Mouse (Mus musculus) heart, embryonic 15.5 days (tissue): ENCODE data around the gene Nrcam. TPM values are rescaled to one million over a fixed set of nuclear protein-coding genes. Genes with fewer than 3 reads are reported as not detected.

Experiments used
- ATAC-seq: fragments of 200-750 bp; cut with Nextera tagmentation; replicated peaks from 2 replicates; pipeline ENCODE4 v1.8.0; 2017; ENCODE audit warnings: low read depth, moderate TSS enrichment; ENCODE audit not compliant: insufficient number of reproducible peaks, insufficient read depth, low FRiP score
- H3K27ac ChIP-seq: fragments of 300-500 bp; sonication (generic); 2 replicates; pipeline ENCODE4 v1.5.1; 2015; ENCODE audit warnings: mild to moderate bottlenecking, inconsistent platforms
- H3K27me3 ChIP-seq: fragments of 300-500 bp; sonication (generic); 2 replicates; pipeline ENCODE4 v1.6.1; 2015; ENCODE audit warnings: inconsistent platforms
- H3K36me3 ChIP-seq: fragments of 300-500 bp; sonication (generic); 2 replicates; pipeline ENCODE4 v1.6.1; 2015; ENCODE audit warnings: mild to moderate bottlenecking, inconsistent platforms
- H3K4me1 ChIP-seq: fragments of 300-500 bp; sonication (generic); replicated peaks from 2 replicates; pipeline ENCODE4 v1.6.1; 2015; ENCODE audit warnings: inconsistent platforms
- H3K4me2 ChIP-seq: fragments of 300-500 bp; sonication (generic); 2 replicates; pipeline ENCODE4 v1.6.1; 2015; ENCODE audit warnings: inconsistent platforms, mild to moderate bottlenecking, moderate library complexity
- H3K4me3 ChIP-seq: fragments of 300-500 bp; sonication (generic); 2 replicates; pipeline ENCODE4 v1.5.1; 2015; ENCODE audit warnings: mild to moderate bottlenecking, inconsistent platforms
- H3K9ac ChIP-seq: fragments of 300-500 bp; sonication (generic); 2 replicates; pipeline ENCODE4 v1.6.1; 2015; ENCODE audit warnings: mild to moderate bottlenecking, inconsistent platforms
- H3K9me3 ChIP-seq: fragments of 300-500 bp; sonication (generic); replicated peaks from 2 replicates; pipeline ENCODE4 v1.6.1; 2016; ENCODE audit warnings: inconsistent platforms
- WGBS: fragments of 180-500 bp; shearing (Covaris S2); methylation state at CpG from one replicate; pipeline ENCODE4 v1.1.7; 2015; ENCODE audit warnings: mixed read lengths; 5-methylcytosine and 5-hydroxymethylcytosine counted together
- polyA plus RNA-seq: library from polyadenylated mRNA; unstranded; fragments of >200 nt; fragmentation: Nextera tagmentation; extraction: Ambion mirVana; gene quantifications from 2 replicates; pipeline ENCODE4 v1.2.1, GENCODE M21; 2015

The Nrcam gene
- polyA plus RNA-seq, 1 experiment from 2014 or later = 0.88 TPM

DNA sequence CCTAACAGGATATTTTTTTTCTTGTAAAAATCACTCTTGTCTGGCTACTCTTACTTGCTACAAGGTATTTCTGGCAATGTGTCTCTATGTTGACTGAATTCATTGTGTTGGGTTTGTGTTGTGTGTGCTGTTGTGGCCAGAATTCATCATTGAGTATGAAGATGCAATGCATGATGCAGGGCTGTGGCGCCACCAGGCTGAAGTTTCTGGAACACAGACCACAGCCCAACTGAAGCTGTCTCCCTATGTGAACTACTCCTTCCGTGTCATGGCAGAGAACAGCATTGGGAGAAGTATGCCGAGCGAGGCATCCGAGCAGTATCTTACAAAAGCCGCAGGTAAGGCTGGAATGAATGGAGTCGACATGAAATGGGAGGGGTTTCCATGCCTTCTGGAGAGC, 241.4 kb downstream of the Nrcam start:
- Histone ChIP-seq H3K9me3 (no peaks in the 10 kb centered on the region), H3K4me1 (no peaks in the 10 kb centered on the region), H3K4me2 (no peak overlapping the region), H3K36me3 (no peaks in the 10 kb centered on the region), H3K4me3 (no peak overlapping the region), H3K9ac (no peak overlapping the region), H3K27ac (no peak overlapping the region), H3K27me3 (no peaks in the 10 kb centered on the region)
- WGBS = 79% methylated on average over 7 of the region's 7 CpGs
- no peak for ATAC-seq

DNA sequence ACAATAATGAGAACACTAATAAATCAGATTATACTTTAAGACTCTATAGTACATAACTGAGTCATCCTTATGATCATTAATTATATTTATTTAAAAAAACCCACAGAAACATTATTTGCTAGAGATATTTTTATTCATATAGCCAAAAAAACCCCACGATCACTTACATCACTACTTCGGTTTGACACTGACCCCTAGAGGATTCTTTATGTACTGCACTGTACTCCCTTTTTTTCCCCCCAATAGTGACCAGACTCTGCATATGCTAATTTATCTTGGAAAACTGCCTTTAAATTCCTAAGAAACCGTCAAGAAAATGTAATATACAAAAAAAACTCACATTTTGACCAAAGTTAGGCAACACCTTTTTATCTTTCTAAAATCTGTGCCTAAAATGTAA, 244.0 kb downstream of the Nrcam start:
- ATAC-seq = no peak
- no peak overlapping the region for H3K9ac ChIP-seq
- H3K4me3 ChIP-seq = no peak overlapping the region
- H3K27me3 ChIP-seq = no peaks in the 10 kb centered on the region
- no peak overlapping the region for H3K27ac ChIP-seq
- H3K4me1 ChIP-seq = no peaks in the 10 kb centered on the region
- H3K36me3 ChIP-seq = no peaks in the 10 kb centered on the region
- H3K4me2 ChIP-seq = no peak overlapping the region
- 17% methylated on average over 3 of the region's 3 CpGs for WGBS
- no peaks in the 10 kb centered on the region for H3K9me3 ChIP-seq

DNA sequence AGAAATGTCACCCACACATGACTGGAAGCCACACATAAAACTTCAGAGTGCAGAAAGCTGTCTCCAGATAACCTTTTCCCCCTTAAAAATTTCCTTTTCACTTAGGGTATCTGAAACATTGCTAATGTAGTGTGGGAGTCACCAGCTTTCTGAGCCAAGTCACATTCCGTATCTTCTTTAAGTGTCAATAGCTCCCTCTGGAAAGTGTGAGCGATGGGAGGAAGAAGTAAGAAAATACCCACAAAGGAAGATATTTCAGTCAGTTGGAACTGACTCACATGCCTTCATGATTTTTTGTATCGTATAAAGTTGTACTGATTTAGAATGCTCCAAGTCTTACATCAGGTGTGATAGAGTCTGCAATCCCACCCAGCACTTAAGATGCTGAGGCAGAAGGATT, 245.5 kb downstream of the Nrcam start:
- no peaks in the 10 kb centered on the region for H3K4me1 ChIP-seq
- no peak overlapping the region for H3K27ac ChIP-seq
- no peak overlapping the region for H3K4me3 ChIP-seq
- H3K4me2 ChIP-seq = no peak overlapping the region
- no peaks in the 10 kb centered on the region for H3K27me3 ChIP-seq
- H3K9ac ChIP-seq = no peak overlapping the region
- no peaks in the 10 kb centered on the region for H3K9me3 ChIP-seq
- H3K36me3 ChIP-seq = no peaks in the 10 kb centered on the region
- no peak for ATAC-seq
- WGBS = 71% methylated on average over 3 of the region's 3 CpGs

DNA sequence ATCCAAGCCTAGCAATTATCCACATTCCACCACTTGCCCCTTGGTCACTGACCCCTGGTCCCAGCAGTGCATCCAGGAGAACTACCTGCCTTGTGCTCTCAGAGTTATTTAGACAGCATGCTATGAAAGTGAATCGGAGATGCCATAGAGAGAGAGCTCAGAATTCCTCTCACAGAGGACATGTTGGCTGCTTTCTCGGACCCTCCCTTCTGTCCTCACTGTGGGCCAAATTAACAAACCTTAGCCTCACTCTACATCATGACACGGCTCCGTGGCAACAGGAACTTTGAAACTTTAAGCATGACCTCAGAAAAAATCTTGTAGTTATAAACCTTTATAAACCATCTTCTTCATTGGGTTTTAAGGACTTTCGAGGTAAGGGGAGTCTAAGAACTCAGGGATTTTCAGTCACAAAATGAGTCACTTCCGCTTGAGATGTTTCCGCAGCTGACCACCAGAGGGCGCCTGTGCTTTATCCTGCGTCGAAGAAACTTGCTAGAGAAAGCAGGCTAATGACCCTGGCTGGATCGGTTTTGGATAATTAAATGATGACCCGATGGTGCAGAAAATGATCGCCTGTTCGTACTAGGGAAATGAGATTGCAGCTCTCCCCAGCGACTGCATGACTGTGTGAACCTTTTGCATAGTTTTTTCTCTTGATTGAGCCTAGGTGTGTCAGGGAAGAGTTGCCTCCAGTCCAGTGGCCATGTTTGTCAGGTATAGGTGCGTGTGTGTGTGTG, 272.9 kb downstream of the Nrcam start:
- H3K4me2 ChIP-seq = no peak overlapping the region
- no peak for ATAC-seq
- 34% methylated on average over 16 of the region's 16 CpGs for WGBS

DNA sequence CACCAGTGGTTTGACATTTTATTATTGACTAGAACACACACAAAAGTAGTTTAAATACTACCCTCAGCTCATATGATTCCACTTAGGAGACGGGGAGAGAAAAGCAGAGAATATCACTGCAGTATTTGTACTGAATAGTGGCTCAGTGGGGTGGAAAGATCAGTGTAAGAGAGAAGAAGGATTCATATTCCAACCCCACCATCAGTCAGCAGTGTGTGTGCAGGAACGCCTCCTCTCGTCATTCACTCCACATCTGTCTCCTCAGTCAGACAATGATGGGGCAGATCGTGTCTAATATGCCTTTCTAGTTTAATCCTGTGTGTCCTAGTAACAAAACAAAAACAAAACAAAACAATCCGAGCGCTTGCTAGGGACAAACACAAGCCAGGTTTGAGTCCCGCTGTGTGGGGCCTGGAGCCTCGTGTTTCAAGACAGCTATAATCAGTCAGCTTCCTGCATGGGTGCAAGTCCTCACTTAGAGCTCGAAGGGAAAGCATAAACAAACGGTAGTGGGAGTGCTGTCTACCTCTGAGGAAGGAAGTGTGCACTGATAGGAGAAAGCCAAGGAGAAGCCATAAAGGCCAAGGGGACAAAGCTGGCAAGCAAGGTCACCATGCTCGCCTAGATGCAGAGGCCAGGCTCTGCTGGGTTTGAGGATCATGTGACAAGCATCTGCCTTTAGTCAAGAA, 273.7 kb downstream of the Nrcam start:
- H3K9me3 ChIP-seq = no peaks in the 10 kb centered on the region
- 0 out of 2 replicates have a peak, but pooled peaks have one; percentile 50 for ATAC-seq
- H3K4me3 ChIP-seq = no peak overlapping the region
- H3K4me2 ChIP-seq = no peak overlapping the region
- no peak overlapping the region for H3K27ac ChIP-seq
- WGBS = 47% methylated on average over 11 of the region's 11 CpGs
- no peaks in the 10 kb centered on the region for H3K36me3 ChIP-seq
- H3K4me1 ChIP-seq = no peaks in the 10 kb centered on the region
- H3K9ac ChIP-seq = no peak overlapping the region
- H3K27me3 ChIP-seq = no peaks in the 10 kb centered on the region

More for the DNA sequence above, 272.9 kb downstream of the Nrcam start:
- H3K9ac ChIP-seq = no peak overlapping the region
- H3K27me3 ChIP-seq = no peaks in the 10 kb centered on the region
- no peaks in the 10 kb centered on the region for H3K4me1 ChIP-seq
- no peaks in the 10 kb centered on the region for H3K36me3 ChIP-seq
- H3K4me3 ChIP-seq = no peak overlapping the region
- no peak overlapping the region for H3K27ac ChIP-seq
- no peaks in the 10 kb centered on the region for H3K9me3 ChIP-seq

DNA sequence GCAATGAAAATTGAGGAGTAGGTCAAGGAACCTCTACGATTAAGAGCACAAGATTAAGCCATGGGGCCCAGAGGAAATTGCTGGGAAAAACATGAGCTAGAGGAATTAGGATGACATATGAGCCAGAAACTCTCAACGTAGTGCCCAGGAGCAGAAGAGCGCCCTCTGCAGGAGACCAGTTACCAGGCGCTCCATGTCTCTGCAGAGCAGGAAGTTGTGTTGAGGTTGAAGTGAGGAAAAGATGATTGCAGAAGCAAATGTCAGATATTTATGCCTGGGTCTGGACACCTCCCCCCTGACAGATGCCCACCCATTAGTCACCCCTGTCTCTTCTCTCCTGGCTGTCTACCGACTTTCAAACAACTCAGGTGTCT, 274.3 kb downstream of the Nrcam start:
- Histone ChIP-seq H3K4me3 (no peak overlapping the region), H3K4me1 (no peaks in the 10 kb centered on the region), H3K9ac (no peak overlapping the region), H3K27me3 (no peaks in the 10 kb centered on the region), H3K27ac (no peak overlapping the region), H3K9me3 (no peaks in the 10 kb centered on the region), H3K4me2 (no peak overlapping the region), H3K36me3 (no peaks in the 10 kb centered on the region)
- no peak for ATAC-seq
- 66% methylated on average over 5 of the region's 5 CpGs for WGBS

DNA sequence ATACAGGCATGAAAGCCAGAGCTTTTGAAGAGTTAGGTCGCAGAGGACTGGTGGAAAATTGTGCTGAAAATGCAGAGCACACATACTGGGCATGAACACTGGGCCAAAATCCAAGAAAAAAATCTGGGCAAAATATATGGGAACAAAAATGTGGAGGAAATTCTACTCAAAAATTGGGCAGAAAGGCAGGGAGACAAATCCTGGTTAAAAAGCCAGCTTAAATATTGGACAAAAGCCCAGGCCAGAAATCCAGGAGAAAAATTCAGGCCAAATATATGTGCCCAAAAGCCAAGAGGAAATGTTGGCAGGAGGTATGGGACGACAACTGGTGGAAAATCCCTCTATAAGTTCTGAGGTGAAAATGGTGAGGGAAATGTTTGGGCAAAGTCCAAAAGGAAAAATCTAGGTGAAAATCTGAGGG, 288.3 kb downstream of the Nrcam start:
- no peaks in the 10 kb centered on the region for H3K27me3 ChIP-seq
- 63% methylated on average over 2 of the region's 2 CpGs for WGBS
- no peak overlapping the region for H3K9ac ChIP-seq
- H3K9me3 ChIP-seq = no peaks in the 10 kb centered on the region
- no peaks in the 10 kb centered on the region for H3K36me3 ChIP-seq
- no peak overlapping the region for H3K4me3 ChIP-seq
- H3K27ac ChIP-seq = no peak overlapping the region
- H3K4me2 ChIP-seq = no peak overlapping the region
- H3K4me1 ChIP-seq = no peaks in the 10 kb centered on the region
- no peak for ATAC-seq

DNA sequence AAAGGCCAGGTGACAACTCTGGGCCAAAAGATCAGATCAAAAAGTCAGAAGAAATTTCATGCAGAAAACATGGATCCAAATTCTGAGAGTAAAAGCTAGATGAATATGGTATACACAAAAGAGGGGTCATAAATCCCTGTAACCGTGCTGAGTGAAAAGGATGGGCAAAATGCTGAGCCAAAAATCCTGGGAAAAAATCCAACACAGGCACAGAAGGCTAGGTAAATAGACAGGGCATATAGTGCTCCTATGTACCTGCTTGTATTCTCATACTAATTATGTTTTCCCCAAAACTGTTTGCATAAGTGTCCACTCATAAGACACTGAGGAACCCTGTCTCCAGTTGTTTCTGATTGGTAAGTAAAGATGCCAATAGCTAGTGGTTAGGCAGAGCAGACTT, 288.8 kb downstream of the Nrcam start:
- no peak overlapping the region for H3K9ac ChIP-seq
- H3K4me2 ChIP-seq = no peak overlapping the region
- no peak overlapping the region for H3K27ac ChIP-seq
- H3K27me3 ChIP-seq = no peaks in the 10 kb centered on the region
- no peaks in the 10 kb centered on the region for H3K9me3 ChIP-seq
- H3K4me3 ChIP-seq = no peak overlapping the region
- H3K36me3 ChIP-seq = no peaks in the 10 kb centered on the region
- H3K4me1 ChIP-seq = no peaks in the 10 kb centered on the region
- 63% methylated on average over 1 of the region's 1 CpGs for WGBS
- no peak for ATAC-seq

DNA sequence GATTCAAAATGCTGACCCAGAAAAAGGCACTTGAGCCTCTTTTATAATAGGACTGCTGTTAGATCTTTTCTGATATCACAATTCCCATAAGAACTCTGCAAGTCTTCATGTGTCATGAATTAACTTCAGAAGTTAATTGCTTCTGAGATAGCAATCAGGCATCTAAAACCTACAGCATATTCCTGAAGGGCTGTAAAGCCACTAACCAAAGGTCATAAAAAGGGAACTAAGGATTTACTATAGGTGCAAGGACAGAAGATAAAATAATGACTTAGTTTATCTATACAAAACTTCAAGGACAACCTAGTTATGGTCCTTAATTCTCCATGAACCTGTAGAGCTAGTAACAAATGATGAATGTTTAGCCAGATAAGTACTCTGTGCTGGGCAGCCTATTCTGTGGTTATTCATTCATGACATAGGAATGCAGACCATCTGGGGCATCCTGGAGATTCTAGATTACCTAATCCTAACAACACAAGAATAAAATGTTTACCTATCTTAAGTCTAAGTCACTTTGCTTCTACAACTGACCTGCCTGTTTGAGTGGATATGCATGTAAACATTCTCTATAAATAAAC, 310.7 kb downstream of the Nrcam start:
- Histone ChIP-seq H3K27me3 (no peaks in the 10 kb centered on the region), H3K9ac (no peak overlapping the region), H3K27ac (no peak overlapping the region), H3K9me3 (no peaks in the 10 kb centered on the region), H3K36me3 (no peaks in the 10 kb centered on the region), H3K4me1 (no peaks in the 10 kb centered on the region), H3K4me2 (no peak overlapping the region), H3K4me3 (no peak overlapping the region)
- ATAC-seq = no peak

DNA sequence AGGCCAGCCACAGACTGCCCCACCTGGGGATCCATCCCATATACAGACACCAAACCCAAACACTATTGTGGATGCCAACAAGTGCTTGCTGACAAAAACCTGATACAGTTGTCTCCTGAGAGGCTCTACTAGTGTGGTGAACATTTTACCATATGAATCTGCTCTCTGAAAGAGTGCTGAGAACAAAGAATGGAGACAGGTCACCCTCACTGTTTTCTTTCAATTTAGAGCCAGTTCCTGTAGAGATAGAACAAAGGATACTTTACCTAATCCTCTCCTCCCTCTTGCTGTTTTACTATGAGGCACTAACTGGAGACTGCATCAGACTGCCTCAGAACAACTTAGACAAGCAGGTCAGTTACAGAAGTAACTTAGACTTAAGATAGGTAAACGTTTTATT, 311.9 kb downstream of the Nrcam start:
- H3K27ac ChIP-seq = no peak overlapping the region
- no peak overlapping the region for H3K4me2 ChIP-seq
- H3K9me3 ChIP-seq = no peaks in the 10 kb centered on the region
- WGBS = 16% methylated on average over 1 of the region's 1 CpGs
- no peak overlapping the region for H3K9ac ChIP-seq
- H3K27me3 ChIP-seq = no peaks in the 10 kb centered on the region
- H3K4me1 ChIP-seq = no peaks in the 10 kb centered on the region
- no peak overlapping the region for H3K4me3 ChIP-seq
- no peak for ATAC-seq
- no peaks in the 10 kb centered on the region for H3K36me3 ChIP-seq
